Mouse (Mus musculus) layer of hippocampus, postnatal 14 days (tissue): ENCODE measurements around the gene Apol8. TPM values are rescaled to one million over a fixed set of nuclear protein-coding genes. Genes with fewer than 3 reads are reported as not detected.
"Not testable (repeated sequence)": the region's sequence is repeated elsewhere in the genome, so short reads cannot be mapped to it uniquely, and the experiment has no call there.

Experiments
- DNase-seq, 2 experiments: peaks; one replicate each; pipeline ENCODE4 v3.0.0; 2021 to 2022; ENCODE audit warnings: low spot score in 2 of 2, mixed read lengths in 1 of 2
- total RNA-seq, 2 experiments: library from RNA; stranded (reverse); gene quantifications; 2 replicates each; pipeline ENCODE4 v1.2.3; 2021

Gene Apol8
- total RNA-seq, 2 experiments from 2014 or later: 0.97 to 1.6 TPM

DNA sequence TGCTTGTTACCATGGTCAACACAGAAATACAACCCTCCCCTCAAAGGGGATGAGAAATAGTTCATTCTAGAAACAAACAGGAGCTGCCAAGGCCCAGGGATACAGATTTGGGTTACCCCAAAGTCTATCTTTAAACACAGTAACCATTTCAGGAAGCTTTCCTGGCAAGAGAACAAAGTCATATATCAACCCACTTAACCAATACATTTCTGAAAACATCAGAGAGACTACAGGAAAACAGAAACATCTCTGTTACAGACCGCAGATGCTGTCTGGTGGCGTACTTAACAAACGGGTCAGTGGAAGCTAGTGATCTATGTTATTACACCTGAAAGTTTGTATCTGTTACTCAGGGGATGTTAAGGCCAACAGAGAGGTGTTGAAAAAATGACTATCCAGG, 51.5 kb downstream of the Apol8 start:
- not testable (repeated sequence) for DNase-seq

- DNase-seq: not testable (repeated sequence)
Measured at GRCm38 (mm10) chr15:77698656-77699055, 58.1 kb downstream of the Apol8 start, which contains the start of gene Apol7e. Gene Apol7e (plus strand): TSS chr15:77698857.

Other genes starting within 250 kb of the Apol8 start
- not detected for gene Apol11a, start 248.7 kb downstream of the Apol8 start, total RNA-seq
- gene Apol7c, start 223.7 kb downstream of the Apol8 start, total RNA-seq: not detected
- not detected for gene 1700025B11Rik, start 195.1 kb downstream of the Apol8 start, total RNA-seq
- gene Apol10b, start 160.9 kb downstream of the Apol8 start, total RNA-seq: not detected
- not detected for gene Gm36245, start 157.7 kb downstream of the Apol8 start, total RNA-seq
- not detected for gene Apol11b, start 113.7 kb downstream of the Apol8 start, total RNA-seq
- not detected for gene Apol7e, start 58.1 kb downstream of the Apol8 start, total RNA-seq
- not detected for gene Apol9b, start 28.0 kb downstream of the Apol8 start, total RNA-seq
- 10 to 100 TPM; 80.9 to 86.7 TPM for gene Myh9, start 85.2 kb upstream of the Apol8 start, total RNA-seq
- 100 to 1,000 TPM; 106 to 116 TPM for gene Txn2, start 172.0 kb upstream of the Apol8 start, total RNA-seq
- gene Foxred2, start 199.7 kb upstream of the Apol8 start, total RNA-seq: 10 to 100 TPM; 10.5 to 11.6 TPM
- 100 to 1,000 TPM in 1 of 2 experiments, 10 to 100 TPM in 1; 99.5 to 100 TPM for gene Eif3d, start 213.8 kb upstream of the Apol8 start, total RNA-seq